Mouse (Mus musculus) mature B cell (primary cell): Measurements from ENCODE around the gene Psmb9.
"Not testable (repeated sequence)": the region's sequence is repeated elsewhere in the genome, so short reads cannot be mapped to it uniquely, and the experiment has no call there.

Source experiments
- in situ Hi-C: fragments of 300-500 bp; cut with MboI; formaldehyde crosslinking; loops from 2 replicates; pipeline ENCODE4 v1.14.3; 2019

The Psmb9 gene

DNA sequence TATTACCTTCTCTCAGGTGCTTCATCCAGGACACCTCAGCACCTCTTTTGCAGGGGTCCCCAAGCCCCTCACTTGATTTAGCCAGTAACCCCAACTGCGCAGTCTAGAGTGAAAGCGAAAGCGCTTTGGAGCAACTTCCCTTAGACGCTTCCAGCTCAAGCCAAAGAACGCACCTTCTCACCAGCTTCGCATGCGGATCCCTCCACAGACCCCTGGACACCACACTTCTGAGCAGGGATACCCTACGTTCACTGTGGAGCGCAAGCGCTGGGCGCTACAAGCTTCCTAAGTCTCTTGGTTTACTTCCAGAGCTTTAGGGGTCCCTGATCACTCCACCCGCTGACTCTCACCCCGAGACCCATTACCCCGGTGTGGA, 691 bp downstream of the Psmb9 start:
- in situ Hi-C loops, result loop anchor here (25.0 kb wide), 1 partner anchor 400 kb away; the partner anchor contains the start of genes Ager, Gpsm3 and Pbx2

DNA sequence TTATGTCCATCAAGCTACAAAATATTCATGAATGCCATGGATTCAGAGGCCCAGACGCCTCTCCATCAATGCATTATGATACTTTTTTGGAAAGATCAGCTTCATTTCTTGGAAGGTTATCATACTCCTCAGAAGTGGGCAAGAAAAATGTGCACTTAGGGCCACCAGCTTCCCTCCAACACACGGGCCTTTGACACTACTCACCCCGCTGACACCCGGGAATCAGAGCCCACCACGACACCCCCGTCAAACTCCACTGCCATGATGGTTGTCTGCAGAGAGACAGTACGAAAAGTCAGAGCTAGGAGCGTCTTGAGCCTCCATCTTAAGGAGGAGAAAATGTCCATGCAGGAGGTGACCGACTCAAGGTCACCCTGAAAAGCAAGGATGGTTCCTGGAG, 2.0 kb downstream of the Psmb9 start:
- in situ Hi-C loops, result loop anchor here (25.0 kb wide), 1 partner anchor 402 kb away; the partner anchor contains the start of genes Ager, Gpsm3 and Pbx2

- in situ Hi-C loops, result loop anchor here (25.0 kb wide), 1 partner anchor 404 kb away; the partner anchor contains the start of genes Ager, Gpsm3 and Pbx2
Measured at GRCm38 (mm10) chr17:34183564-34184219, 3.9 kb downstream of the Psmb9 start.

GRCm38 (mm10) chr17:34179913-34180859, 7.4 kb downstream of the Psmb9 start:
- in situ Hi-C loops, result loop anchor here (5.0 to 25.0 kb wide), 2 partner anchors 32 to 407 kb away; partner anchors contain the start of genes Ager, Gpsm3 and Pbx2

DNA sequence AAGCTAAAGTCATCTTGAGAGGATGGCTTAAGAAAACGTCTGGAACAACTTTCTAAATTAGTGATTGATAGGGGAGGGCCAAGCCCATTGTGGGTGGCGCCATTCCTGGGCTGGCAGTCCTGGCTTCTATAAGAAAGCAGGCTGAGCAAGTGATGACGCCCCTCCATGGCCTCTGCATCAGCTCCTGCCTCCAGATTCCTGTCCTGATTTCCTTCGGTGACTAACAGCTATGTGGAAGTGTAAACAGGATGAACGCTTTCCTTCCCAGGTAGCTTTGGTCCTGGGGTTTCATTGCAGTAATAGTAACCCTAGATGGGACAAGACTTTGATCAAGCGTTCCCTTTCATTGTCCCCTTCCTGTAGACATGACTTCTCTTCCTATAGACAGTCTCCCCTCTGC, 8.5 kb downstream of the Psmb9 start:
- in situ Hi-C loops, result loop anchor here (5.0 to 25.0 kb wide), 2 partner anchors 33 to 408 kb away; partner anchors contain the start of genes Ager, Gpsm3 and Pbx2

- in situ Hi-C loops, result loop anchor here (5.0 to 25.0 kb wide), 2 partner anchors 35 to 410 kb away; partner anchors contain the start of genes Ager, Gpsm3 and Pbx2
Measured at GRCm38 (mm10) chr17:34177179-34177578, 10.4 kb downstream of the Psmb9 start.

DNA sequence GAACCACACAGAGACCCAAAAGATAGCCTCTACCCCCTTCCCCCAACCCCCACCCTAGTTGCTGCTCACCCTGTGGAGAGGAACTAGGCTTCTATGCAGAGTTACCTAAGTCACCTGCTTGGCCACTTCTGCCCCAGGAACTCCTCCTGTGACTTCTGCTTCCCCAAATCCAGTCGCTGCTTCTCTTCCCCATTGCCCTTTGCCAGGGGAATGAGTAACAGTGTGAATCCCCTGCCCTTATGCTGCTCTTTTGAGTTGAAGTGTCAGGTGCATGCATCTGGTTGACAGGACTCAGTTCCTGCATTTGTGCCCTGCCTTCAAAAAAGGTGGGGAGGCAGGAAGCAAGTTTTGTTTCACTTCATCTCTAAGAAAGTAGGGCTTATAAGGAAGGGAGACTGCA, 13.5 kb downstream of the Psmb9 start:
- in situ Hi-C loops, result no loop called here

GRCm38 (mm10) chr17:34172528-34172927, 15.0 kb downstream of the Psmb9 start:
- in situ Hi-C loops, result no loop called here

GRCm38 (mm10) chr17:34170877-34171498, 16.6 kb downstream of the Psmb9 start:
- in situ Hi-C loops, result no loop called here

GRCm38 (mm10) chr17:34170487-34170876, 17.1 kb downstream of the Psmb9 start:
- in situ Hi-C loops, result no loop called here

DNA sequence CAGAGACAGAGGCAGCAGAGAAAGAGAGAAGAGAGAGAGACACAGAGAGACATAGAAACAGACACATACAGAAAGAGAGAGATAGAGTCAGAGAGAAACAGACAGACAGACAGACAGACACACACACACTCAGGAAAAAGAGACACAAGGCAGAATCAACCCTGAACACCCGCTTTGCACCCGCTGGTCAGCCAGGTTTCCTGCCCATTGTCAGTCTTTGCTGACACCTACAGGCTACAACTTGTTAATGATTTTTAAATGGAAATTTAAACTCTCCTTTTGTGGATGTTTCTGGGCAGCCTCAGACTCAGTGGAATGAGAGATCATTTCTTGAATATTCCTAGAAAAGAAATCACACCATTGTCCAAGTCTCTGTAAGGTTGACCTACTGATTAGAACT, 18.3 kb downstream of the Psmb9 start:
- in situ Hi-C loops, result loop anchor here (5.0 kb wide), 2 partner anchors 37 to 72 kb away; no protein-coding TSS in a partner anchor

GRCm38 (mm10) chr17:34165033-34165730, 22.4 kb downstream of the Psmb9 start:
- in situ Hi-C loops, result loop anchor here (5.0 kb wide), 2 partner anchors 33 to 68 kb away; no protein-coding TSS in a partner anchor

- in situ Hi-C loops, result no loop called here
Measured at GRCm38 (mm10) chr17:34164202-34164895, 23.2 kb downstream of the Psmb9 start.

DNA sequence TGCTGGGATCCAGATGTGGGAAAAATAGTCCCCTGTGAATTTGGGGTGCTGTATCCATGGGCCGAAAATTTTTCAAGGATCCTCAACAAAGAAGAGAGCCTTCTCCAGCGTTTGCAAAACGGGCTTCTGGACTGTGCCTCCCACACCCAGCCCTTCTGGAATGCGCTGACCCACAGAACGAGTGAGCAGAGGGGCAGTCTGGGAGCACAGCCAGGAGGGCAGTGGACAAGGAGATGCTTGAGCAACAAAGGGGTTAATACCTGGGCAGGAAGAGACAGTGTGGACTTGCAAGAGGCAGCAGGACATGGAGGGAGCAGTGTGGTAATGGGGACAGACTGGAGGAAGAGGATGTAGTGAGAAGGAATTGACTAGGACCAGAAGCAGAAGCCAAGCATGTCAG, 32.0 kb downstream of the Psmb9 start:
- in situ Hi-C loops, result no loop called here

GRCm38 (mm10) chr17:34152923-34153322, 34.6 kb downstream of the Psmb9 start, which contains the start of gene H2-DMb1:
TSS of gene H2-DMb1 (plus strand) at chr17:34153072.
- in situ Hi-C loops, result no loop called here

GRCm38 (mm10) chr17:34144960-34145371, 42.6 kb downstream of the Psmb9 start:
- in situ Hi-C loops, result no loop called here

DNA sequence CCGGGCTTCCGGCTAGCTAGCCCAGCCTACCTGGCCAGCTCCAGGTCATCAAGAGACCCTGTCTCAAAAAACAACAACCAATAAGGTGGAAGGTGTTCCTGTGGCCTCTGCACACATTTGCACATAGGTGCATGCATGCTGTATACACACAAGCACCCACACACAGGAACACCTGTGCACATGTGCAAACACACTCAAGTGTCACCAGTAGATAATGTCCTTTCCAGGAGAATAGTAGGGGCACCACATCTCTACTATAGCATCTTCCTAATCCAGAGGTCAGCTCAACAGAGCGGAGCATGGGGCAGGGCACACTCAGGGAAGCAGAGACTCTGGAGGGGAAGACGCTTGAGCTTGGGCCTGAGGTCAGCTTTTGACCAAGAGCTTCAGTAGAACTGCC, 43.3 kb downstream of the Psmb9 start:
- in situ Hi-C loops, result not testable (repeated sequence)

- in situ Hi-C loops, result no loop called here
Measured at GRCm38 (mm10) chr17:34143461-34143860, 44.1 kb downstream of the Psmb9 start.

DNA sequence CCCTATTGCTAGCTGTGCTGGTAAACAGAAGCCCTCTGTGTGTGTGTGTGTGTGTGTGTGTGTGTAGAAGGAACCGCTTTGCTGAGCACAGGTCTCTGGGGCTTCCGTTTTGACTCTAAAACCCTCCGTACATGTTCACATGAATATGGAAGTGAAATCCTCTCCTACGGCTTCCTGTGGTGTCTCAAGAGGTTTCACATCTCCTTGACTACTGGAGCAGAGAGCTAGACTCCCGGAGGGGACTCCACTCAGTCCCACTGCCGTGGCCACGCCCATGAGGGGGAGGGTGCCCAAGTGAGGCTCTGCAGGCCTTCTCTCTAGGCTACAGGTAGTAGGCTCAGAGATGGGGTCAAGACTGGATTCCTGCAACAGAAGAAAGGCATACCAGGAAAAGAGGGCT, 44.5 kb downstream of the Psmb9 start, which contains the start of gene H2-DMb2:
TSS of gene H2-DMb2 (plus strand) at position 275 of the 400 bp plus-strand sequence.
- in situ Hi-C loops, result no loop called here

GRCm38 (mm10) chr17:34142456-34143010, 45.0 kb downstream of the Psmb9 start:
- in situ Hi-C loops, result no loop called here
